Mouse (Mus musculus) testis, adult 2 months (tissue): ENCODE results near the gene Auts2.

Experiments used
- CTCF ChIP-seq: fragments of 200-500 bp; IDR thresholded peaks from 2 replicates; pipeline ENCODE4 v1.5.1; 2012; ENCODE audit warnings: low read depth, mild to moderate bottlenecking, inconsistent platforms, low read length, moderate library complexity; ENCODE audit not compliant: control insufficient read depth, insufficient read depth, insufficient replicate concordance
- POLR2A ChIP-seq: fragments of 200-500 bp; IDR thresholded peaks from 2 replicates; pipeline ENCODE4 v1.6.1; 2012; ENCODE audit warnings: low read depth, mild to moderate bottlenecking, inconsistent platforms, low read length, moderate library complexity; ENCODE audit not compliant: control insufficient read depth

- TF ChIP-seq CTCF (no peak), POLR2A (no peak)
Observed at GRCm38 (mm10) chr5:131832891-131833876, 710.0 kb downstream of the Auts2 start.
